Mouse (Mus musculus) CD4-positive, CD25-positive, alpha-beta regulatory T cell (primary cell): ENCODE results near the gene Rnf32. TPM values are rescaled to one million over a fixed set of nuclear protein-coding genes. Genes with fewer than 3 reads are reported as not detected.

ENCODE experiments used
- polyA plus RNA-seq: library from polyadenylated mRNA; unstranded; fragments of 100-300 nt; shearing (Covaris generic); gene quantifications from one replicate; pipeline ENCODE4 v1.2.1, GENCODE M21; 2017

The Rnf32 gene
- 2.0 TPM for polyA plus RNA-seq

GRCm38 (mm10) chr5:29195570-29196263, at the start of gene Rnf32:
TSS of gene Rnf32 (plus strand) at chr5:29195992.

Other genes starting within 250 kb of the Rnf32 start
- gene Lmbr1, start 182.4 kb downstream of the Rnf32 start, polyA plus RNA-seq = 3.1 TPM
- 38.2 TPM for gene Nom1, start 238.7 kb downstream of the Rnf32 start, polyA plus RNA-seq